Mouse (Mus musculus) T-helper 1 cell (primary cell): Measurements from ENCODE around the gene Prkn.
"Not testable (repeated sequence)": the region's sequence is repeated elsewhere in the genome, so short reads cannot be mapped to it uniquely, and the experiment has no call there.

Source experiments
- in situ Hi-C: fragments of 300-600 bp; cut with MboI, MseI; formaldehyde crosslinking; loops from one replicate; pipeline ENCODE4 v1.15.1; 2025; ENCODE audit warnings: high pct_unique_total_duplicates

Prkn gene

GRCm38 (mm10) chr17:11124048-11124447 lies 283.9 kb downstream of the Prkn start:
- in situ Hi-C loops = no loop called here

GRCm38 (mm10) chr17:11127217-11127616 lies 287.0 kb downstream of the Prkn start:
- in situ Hi-C loops = no loop called here

DNA sequence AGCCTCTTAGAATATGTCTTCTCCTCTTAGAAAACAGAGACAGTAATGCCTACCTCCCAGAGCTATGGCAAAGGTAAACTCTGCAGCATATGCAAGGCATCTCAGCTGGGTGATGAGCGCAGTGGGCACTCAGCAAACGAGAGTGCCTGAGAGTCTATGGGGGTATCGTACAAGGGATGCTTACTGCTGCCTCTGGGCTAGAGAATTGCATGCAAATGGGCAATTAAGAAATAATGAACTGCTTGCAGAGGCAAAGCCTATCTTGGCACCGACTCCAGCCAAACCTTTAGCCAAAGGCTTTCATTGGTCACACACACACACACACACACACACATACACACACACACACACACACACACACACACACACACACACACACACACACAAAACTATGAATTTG lies 290.7 kb downstream of the Prkn start:
- in situ Hi-C loops = no loop called here

- in situ Hi-C loops = no loop called here
These were observed 302.1 kb downstream of the Prkn start for GRCm38 (mm10) chr17:11142321-11142720.

DNA sequence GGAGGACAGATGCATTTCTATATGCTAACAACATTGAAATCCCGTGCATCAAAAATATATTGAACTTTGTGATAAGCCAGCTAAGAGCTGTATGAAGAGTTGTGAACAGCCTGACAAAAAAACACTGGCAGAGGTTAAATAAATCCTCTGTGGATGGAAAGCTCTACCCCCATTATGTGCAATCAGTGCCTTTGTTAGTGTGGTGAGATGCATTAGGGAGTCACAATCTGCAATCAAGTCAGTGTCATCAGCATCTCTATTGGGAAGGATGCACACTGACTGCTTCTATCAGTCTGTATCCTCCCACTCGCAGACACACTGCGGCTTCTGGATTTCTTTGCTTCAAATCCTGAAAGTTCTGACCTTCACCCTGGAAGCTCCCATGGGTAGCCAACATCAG lies 315.9 kb downstream of the Prkn start:
- in situ Hi-C loops = no loop called here

DNA sequence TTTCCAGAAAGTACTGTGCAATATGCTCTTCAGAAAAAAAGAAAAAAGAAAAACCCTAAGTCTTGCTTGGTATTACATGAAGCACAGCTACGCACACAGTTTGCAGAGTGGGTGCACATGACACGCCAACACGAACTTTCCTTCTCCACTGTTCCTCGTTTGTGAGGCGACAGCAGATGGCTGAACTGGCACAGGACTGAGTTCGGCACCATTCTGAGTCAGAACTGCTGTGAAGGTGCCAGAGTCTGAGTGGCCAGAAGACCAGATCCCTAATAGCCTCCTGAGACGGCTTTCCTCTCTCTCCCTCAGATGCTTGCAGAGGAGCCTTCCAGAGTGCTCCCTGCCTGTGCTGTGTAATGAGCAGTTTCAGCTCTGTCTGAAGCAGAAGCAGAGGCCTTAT lies 317.4 kb downstream of the Prkn start:
- in situ Hi-C loops = no loop called here

DNA sequence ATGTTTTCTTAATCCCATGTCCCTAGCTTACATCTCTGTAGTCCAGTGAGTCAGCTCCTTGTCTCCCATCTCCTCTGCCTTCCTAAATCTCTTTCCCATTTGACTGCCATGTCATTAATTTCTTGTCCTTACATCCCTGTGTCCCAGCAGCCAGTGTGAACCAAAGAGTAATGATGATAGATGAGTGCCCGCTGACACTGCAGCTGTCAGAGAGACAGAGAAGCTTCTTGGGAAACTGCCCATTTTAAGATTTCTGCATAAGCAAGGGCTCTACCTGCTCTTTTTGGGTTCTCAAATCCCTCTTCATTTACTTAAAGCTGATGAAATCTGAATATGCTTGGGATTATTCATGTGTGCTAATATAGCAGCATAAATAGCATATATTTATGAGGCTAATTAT lies 321.3 kb downstream of the Prkn start:
- in situ Hi-C loops = no loop called here

GRCm38 (mm10) chr17:11162770-11163169 lies 322.6 kb downstream of the Prkn start:
- in situ Hi-C loops = no loop called here

DNA sequence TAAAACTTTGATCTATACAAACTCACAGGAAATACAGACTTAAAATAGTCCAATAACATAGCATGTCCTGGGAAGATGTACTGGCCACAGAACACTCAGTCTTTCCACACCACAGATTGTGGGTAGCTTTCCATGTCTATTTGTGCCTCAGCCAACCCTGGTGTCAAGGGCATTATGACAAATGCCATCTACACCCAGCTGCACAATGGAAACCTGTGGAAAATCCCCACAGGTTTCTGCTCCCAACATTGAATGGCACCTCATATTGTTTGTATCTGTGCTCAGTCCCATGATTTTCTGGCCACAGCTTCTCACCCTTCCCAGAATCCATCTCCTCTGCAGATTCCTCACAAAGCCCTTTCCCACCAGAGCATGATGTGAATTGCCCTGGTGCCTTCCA lies 347.2 kb downstream of the Prkn start:
- in situ Hi-C loops = no loop called here

- in situ Hi-C loops = no loop called here
These were observed 348.3 kb downstream of the Prkn start for GRCm38 (mm10) chr17:11188494-11188893.

DNA sequence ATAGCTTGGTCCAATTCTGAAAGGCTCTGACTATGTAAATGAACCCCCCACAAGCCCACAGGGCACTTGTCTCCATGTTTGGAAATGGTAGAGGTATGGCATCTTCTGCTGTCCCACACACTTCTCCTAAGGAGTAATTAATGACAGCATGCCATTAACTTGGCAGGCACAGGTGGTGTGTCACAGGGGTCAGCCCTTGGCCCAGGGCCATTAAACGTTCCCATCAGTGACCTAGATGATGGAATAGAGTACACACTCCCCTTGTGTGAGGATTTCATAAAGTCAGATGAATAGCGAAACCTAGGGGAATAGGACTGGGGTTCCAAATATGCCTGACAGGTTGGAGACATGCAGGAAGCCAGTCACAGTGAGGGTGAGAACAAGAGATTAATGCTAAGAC lies 350.1 kb downstream of the Prkn start:
- in situ Hi-C loops = no loop called here

DNA sequence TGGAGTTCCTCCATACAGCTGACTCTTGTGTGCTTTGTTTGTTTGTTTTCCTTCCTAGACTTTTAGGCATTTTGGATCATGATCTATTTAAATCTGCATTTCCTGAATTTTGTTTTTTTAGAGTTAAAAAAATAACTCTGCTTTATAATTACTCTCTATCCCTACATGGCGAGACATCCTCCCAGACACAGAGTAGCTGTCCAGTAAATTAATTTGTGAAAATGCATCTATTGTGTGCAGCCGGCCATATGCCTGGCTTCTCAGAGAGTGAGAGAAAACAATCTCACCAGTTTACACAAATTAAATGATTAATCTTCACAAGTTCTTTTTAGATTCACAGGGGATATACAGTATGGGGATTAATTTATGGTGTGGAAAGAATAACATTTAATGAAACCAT lies 357.9 kb downstream of the Prkn start:
- in situ Hi-C loops = no loop called here

DNA sequence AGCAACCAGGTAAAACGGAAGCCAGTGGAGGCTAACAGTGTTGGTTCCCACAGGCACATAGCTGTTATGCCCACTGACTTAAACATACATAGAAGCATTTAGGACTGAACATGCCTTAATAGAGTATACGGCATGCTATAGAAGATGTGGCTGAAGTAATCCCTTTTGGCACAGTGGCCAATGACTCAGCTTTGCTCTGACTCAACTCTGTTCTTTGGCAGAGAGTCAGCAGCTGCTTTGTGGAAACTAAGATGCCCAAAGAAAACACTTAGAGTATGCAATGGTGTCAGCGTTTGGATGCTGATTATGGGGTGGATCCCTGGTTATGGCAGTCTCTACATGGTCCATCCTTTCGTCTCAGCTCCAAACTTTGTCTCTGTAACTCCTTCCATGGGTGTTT lies 368.9 kb downstream of the Prkn start:
- in situ Hi-C loops = not testable (repeated sequence)

DNA sequence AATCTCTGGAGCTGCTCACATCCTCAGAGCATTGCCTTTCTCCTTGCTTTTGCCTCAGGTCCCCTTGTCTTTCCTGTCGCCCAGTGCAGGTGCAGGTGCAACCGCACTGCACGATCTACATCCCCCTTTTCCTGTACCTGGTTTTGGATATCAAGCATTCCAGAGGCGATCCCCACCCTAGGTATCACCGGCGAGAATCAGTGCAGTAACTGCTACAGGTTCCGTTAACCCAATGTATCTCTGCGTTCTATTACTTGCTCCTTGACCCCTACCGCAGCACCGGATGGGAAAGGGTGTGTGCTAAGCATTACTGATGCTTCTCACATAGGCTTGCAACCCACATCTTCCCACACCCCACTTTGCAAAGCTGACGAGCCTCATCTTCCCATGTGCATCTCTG lies 370.8 kb downstream of the Prkn start:
- in situ Hi-C loops = no loop called here

DNA sequence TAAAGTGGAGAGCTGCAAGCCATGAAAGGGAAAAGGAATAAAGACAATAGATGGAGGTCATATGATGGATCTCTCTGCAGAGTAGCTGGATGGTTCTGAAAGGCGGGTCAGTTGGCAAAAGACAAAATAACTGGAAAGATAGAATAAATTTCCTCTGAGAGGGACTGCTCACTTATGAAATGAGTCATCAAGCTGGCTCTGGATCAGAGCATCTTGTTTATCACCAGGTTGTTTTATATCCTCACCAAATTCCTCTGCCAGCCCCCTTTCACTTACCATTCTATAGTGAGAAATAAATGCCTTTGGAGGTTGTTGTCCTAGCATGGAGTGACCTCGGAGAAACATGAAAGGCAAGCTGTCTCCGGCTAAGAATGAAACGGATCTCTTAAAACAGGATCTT lies 371.4 kb downstream of the Prkn start:
- in situ Hi-C loops = no loop called here

GRCm38 (mm10) chr17:11213689-11214088 lies 373.5 kb downstream of the Prkn start:
- in situ Hi-C loops = no loop called here

DNA sequence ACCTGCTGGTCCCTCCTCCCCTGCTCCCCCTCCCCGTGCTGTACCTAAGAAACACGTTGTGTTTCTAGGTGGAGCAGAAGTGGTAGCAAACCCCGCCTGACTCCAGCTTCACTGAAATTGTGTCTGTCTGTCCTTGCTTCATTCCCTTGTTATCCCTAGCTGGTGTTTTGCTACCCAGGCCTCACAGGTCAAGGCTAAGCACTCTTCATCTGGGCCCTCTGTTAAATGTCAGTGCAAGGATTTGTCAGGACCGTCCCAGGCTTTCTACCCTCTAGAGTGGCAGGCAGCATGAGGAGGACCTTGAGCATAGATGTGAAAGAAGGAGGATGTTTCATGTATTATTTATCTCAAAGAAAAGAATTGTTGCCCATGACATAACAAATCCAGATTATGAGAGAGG lies 388.8 kb downstream of the Prkn start:
- in situ Hi-C loops = no loop called here

GRCm38 (mm10) chr17:11229426-11229825 lies 389.2 kb downstream of the Prkn start:
- in situ Hi-C loops = no loop called here

- in situ Hi-C loops = no loop called here
These were observed 390.6 kb downstream of the Prkn start for GRCm38 (mm10) chr17:11230604-11231395.

DNA sequence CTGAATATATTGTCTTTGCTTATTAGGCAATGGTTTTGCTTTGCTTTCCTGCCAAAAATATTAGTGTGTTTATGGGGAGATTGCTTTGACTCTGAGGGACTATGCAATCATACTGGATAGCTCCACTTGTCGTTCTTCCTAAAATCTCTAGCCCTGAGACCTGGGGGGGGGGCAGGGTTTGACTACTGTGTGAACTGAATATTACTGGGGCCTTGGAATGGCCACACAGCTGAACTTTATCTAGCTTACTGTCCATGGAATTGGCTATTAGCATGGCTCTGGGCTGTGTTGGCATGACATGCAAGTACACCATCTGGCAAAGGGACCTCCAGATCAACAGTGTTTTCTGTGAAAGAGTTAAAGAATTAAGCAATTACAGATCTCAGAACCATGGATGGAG lies 395.1 kb downstream of the Prkn start:
- in situ Hi-C loops = no loop called here

DNA sequence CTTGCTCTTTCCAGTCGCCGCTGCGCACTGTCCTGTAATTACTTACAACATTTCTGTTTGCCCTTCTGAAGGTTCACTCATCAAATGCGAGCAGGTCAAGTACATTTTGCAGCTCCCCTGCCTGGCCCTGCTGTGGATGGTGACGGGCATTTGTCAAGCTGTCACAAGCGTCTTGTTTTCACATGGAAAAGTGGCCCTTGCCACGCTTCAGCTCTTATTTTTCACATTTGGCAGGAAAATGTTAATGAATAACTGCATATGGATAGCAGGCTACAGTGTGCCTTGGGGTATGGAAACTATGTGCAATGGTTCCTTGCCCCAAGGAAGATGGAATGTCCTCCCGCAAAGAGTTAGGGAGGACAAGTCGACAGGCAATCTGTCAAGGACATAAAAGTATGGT lies 404.9 kb downstream of the Prkn start:
- in situ Hi-C loops = no loop called here

DNA sequence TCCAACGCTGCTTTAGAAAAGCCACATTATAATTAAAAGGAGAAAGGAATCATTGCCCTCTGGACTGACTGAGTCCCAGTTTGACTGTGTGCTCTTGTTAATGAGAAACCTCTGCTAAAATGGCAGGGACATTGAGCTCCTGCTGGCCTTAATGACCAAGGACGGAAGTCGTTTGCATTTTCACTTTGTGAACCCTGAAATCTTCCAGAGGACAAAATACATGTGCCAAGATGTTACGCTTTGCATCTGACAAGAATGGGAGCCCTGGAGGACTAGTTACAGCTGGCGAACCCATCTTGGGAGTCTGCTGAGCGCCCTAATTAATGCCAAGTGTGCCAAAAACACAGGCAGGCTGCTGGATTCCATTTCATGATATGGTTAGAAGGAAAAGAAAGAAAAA lies 409.0 kb downstream of the Prkn start:
- in situ Hi-C loops = no loop called here

DNA sequence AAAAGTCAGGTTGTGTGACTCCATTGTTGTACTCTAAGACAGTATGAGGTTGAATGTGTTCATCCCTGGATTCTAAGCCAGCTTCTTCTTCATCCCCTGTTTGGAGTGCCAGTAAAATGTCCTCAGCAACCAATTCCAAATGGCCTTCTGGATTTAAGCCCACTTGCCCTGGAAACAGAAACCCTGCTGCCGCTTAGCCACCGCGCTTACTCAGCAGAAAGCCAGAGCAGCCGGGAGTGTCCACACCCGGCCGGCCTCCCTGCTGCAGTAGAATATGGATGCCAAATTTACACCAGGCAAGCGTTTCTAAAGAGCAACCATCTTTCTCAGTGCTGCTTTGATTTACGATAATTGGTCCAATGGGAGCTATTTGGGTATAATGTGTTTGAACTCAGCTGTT lies 420.5 kb downstream of the Prkn start:
- in situ Hi-C loops = no loop called here

- in situ Hi-C loops = no loop called here
These were observed 421.5 kb downstream of the Prkn start for GRCm38 (mm10) chr17:11261679-11262078.
